Mouse (Mus musculus) heart, adult 2 months (tissue): ENCODE data around the gene Gjb3.

Experiments used
- CTCF ChIP-seq: fragments of 200-600 bp; IDR thresholded peaks from 2 replicates; pipeline ENCODE4 v1.8.1; 2022; ENCODE audit warnings: antibody characterized with exemption, mild to moderate bottlenecking, moderate library complexity
- EP300 ChIP-seq: fragments of 200-500 bp; IDR thresholded peaks from 2 replicates; pipeline ENCODE4 v1.6.1; 2011; ENCODE audit warnings: low read depth, low read length, control low read depth; ENCODE audit not compliant: insufficient read depth
- POLR2A ChIP-seq: fragments of 200-500 bp; IDR thresholded peaks from 2 replicates; pipeline ENCODE4 v1.6.1; 2011; ENCODE audit warnings: mild to moderate bottlenecking, low read depth, low read length, control low read depth; ENCODE audit not compliant: insufficient read depth

- TF ChIP-seq CTCF (no peak), POLR2A (no peak), EP300 (no peak)
These were observed 23.7 kb downstream of the Gjb3 start for GRCm38 (mm10) chr4:127306915-127307314.
